8 mouse cellular contexts compared by ENCODE assay signal in the genomic region with DNA sequence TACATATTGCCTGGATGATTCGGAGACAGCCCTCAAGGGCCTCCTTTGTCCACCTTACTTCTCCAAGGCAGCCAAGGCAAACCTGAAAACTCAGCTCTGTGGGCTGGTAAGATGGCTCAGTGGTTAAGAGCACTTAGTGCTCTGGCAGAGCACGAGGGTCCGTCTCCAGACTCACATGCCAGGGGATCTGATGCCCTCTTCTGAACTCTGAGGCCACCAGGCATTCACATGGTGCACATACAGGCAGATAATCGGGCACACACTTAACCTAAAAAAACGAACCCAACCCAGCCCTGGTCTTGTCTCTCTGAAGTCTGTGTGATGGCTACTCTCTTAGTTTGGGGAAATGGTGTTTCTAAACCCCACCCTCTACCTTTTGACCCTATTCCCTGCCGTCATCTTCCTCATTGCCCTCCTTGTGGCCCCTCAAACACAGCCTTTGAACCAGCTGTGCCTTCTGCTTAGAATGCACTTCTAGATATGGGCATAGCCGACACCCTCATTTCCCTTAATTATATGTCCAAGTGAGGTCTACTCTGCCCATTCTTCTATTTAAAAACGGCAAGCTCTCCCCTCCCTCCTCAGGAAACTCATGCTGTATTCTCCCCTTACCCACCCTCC. TPM values are rescaled to one million over a fixed set of nuclear protein-coding genes. Genes with fewer than 3 reads are reported as not detected.
DNase-seq lines count a peak whose midpoint lies in the region; ATAC-seq and TF ChIP-seq lines count a peak whose summit lies in the region.
"Had no signal": no experiment of that assay in that cellular context is flagged by ENCODE, and none has a peak within 500 bp of the region (broad histone marks: within the 10 kb centered on the region; RNA-seq: fewer than 3 reads in every experiment).

No protein-coding gene starts in this region.

- no peak for TF ChIP-seq POLR2A in bone marrow, adult 2 months (IDR thresholded peaks at IDR 0.05; ENCODE audit: borderline replicate concordance, control insufficient read depth, low read depth, low read length)
- no peak for TF ChIP-seq POLR2A in thymus, adult 2 months (IDR thresholded peaks at IDR 0.05; ENCODE audit: control insufficient read depth, extremely low read depth, insufficient read depth, low read length, poor library complexity)

- no peak overlapping the region for H3K4me3 ChIP-seq in hindbrain, embryonic 11.5 days (ENCODE audit: low read depth, low read length)
- H3K4me3 ChIP-seq in hindbrain, postnatal 0 days (ENCODE audit: low read length), result no peak overlapping the region
- peak overlapping the region; percentile 78; the same call in 1 of the 2 replicates for H3K4me3 ChIP-seq in G1E (ENCODE audit: low read depth, low read length)
- no peak overlapping the region for H3K4me3 ChIP-seq in bone marrow, adult 2 months (replicated peaks; ENCODE audit: control insufficient read depth, low read depth, low read length)
- peak overlapping the region; percentile 72; the same call in 1 of the 2 replicates for H3K4me3 ChIP-seq in liver, embryonic 11.5 days (ENCODE audit: low read depth, low read length)
- H3K4me3 ChIP-seq in thymus, adult 2 months (ENCODE audit: control insufficient read depth, insufficient read depth, low read length), result no peak overlapping the region

- peaks cover 5% of the 10 kb centered on the region for H3K36me3 ChIP-seq in hindbrain, embryonic 11.5 days (ENCODE audit: control insufficient read depth, insufficient read depth, low read length)
- 0 out of 2 replicates have a peak, but pooled peaks cover 4% of the 10 kb centered on the region for H3K36me3 ChIP-seq in hindbrain, postnatal 0 days (ENCODE audit: insufficient read depth, low read length)
- H3K36me3 ChIP-seq in G1E (replicated peaks), result peaks cover 55% of the 10 kb centered on the region
- peaks cover 12% of the 10 kb centered on the region; the same call in 1 of the 2 replicates for H3K36me3 ChIP-seq in liver, embryonic 11.5 days (ENCODE audit: control insufficient read depth, insufficient read depth, low read length)
- H3K36me3 ChIP-seq in thymus, adult 2 months (ENCODE audit: control insufficient read depth, insufficient read depth, low read length), result no peaks in the 10 kb centered on the region; the same call in 1 of the 2 replicates

- peak; percentile 9 for DNase-seq in hindbrain, embryonic 11.5 days (ENCODE audit: low spot score)
- DNase-seq in hindbrain, postnatal 0 days (ENCODE audit: low spot score), result no peak
- DNase-seq in G1E (ENCODE audit: low spot score), result no peak
- no peak for DNase-seq in liver, embryonic 11.5 days (ENCODE audit: low spot score)
- DNase-seq in layer of hippocampus, adult 18-20 months (ENCODE audit: low spot score in 2 of 2), result no peak
- DNase-seq in thymus, adult 2 months, result no peak
- DNase-seq: kidney, postnatal 36 days had no signal

- ATAC-seq in hindbrain, embryonic 11.5 days (ENCODE audit: low FRiP score), result no peak
- ATAC-seq in hindbrain, postnatal 0 days, result no peak
- ATAC-seq in G1E (ENCODE audit: extremely low read depth, insufficient number of reproducible peaks, low FRiP score, poor library complexity, severe bottlenecking), result no peak
- ATAC-seq in liver, embryonic 11.5 days (replicated peaks; ENCODE audit: low FRiP score), result no peak

- no peak overlapping the region for H3K9ac ChIP-seq in hindbrain, embryonic 11.5 days (ENCODE audit: low read depth, low read length)
- H3K9ac ChIP-seq in hindbrain, postnatal 0 days (replicated peaks; ENCODE audit: low read length), result no peak overlapping the region
- peak overlapping the region; percentile 96 for H3K9ac ChIP-seq in liver, embryonic 11.5 days (ENCODE audit: low read depth, low read length)

- no peak overlapping the region for H3K4me2 ChIP-seq in hindbrain, embryonic 11.5 days (replicated peaks; ENCODE audit: low read depth, low read length)
- no peak overlapping the region for H3K4me2 ChIP-seq in hindbrain, postnatal 0 days (ENCODE audit: low read depth, low read length)
- H3K4me2 ChIP-seq in liver, embryonic 11.5 days, result peak overlapping the region; percentile 97

- H3K4me1 ChIP-seq in hindbrain, embryonic 11.5 days (replicated peaks; ENCODE audit: control insufficient read depth, insufficient read depth, low read length), result peaks cover 9% of the 10 kb centered on the region; the same call in 1 of the 2 replicates
- H3K4me1 ChIP-seq in hindbrain, postnatal 0 days (ENCODE audit: insufficient read depth, low read length), result peaks cover 14% of the 10 kb centered on the region; the same call in 1 of the 2 replicates
- H3K4me1 ChIP-seq in G1E (ENCODE audit: insufficient read depth, low read depth, low read length), result peaks cover 81% of the 10 kb centered on the region
- H3K4me1 ChIP-seq in bone marrow, adult 2 months (ENCODE audit: control insufficient read depth, insufficient read depth, low read length), result peaks cover 5% of the 10 kb centered on the region; the same call in 1 of the 2 replicates
- H3K4me1 ChIP-seq in liver, embryonic 11.5 days (replicated peaks; ENCODE audit: control insufficient read depth, insufficient read depth, low read length), result peaks cover 68% of the 10 kb centered on the region
- H3K4me1 ChIP-seq in thymus, adult 2 months (replicated peaks; ENCODE audit: control insufficient read depth, insufficient read depth, low read length), result peaks cover 26% of the 10 kb centered on the region

- WGBS in hindbrain, embryonic 11.5 days, result 70% methylated on average over 8 of the region's 8 CpGs
- 70% methylated on average over 8 of the region's 8 CpGs for WGBS in hindbrain, postnatal 0 days
- WGBS in bone marrow, adult 2 months, result 56% methylated on average over 8 of the region's 8 CpGs
- 46% methylated on average over 8 of the region's 8 CpGs for WGBS in liver, embryonic 11.5 days
- 73% methylated on average over 8 of the region's 8 CpGs for WGBS in thymus, adult 2 months

- no peak for TF ChIP-seq CTCF in hindbrain, postnatal 0 days (IDR thresholded peaks at IDR 0.05; ENCODE audit: low read depth)
- no peak for TF ChIP-seq CTCF in G1E (IDR thresholded peaks at IDR 0.05; ENCODE audit: low read depth, low read length)
- TF ChIP-seq CTCF in bone marrow, adult 2 months (IDR thresholded peaks at IDR 0.05; ENCODE audit: control insufficient read depth, insufficient read depth, low read length), result no peak
- TF ChIP-seq CTCF in thymus, adult 2 months (IDR thresholded peaks at IDR 0.05; ENCODE audit: borderline replicate concordance, control insufficient read depth, extremely low read depth, insufficient read depth, low read length, poor library complexity), result no peak

- no peaks in the 10 kb centered on the region for H3K9me3 ChIP-seq in hindbrain, embryonic 11.5 days (ENCODE audit: control insufficient read depth, low read length)
- H3K9me3 ChIP-seq in hindbrain, postnatal 0 days (ENCODE audit: low read length), result no peaks in the 10 kb centered on the region
- H3K9me3 ChIP-seq in G1E (replicated peaks), result no peaks in the 10 kb centered on the region
- H3K9me3 ChIP-seq in liver, embryonic 11.5 days (ENCODE audit: control insufficient read depth, low read length), result no peaks in the 10 kb centered on the region

- H3K27me3 ChIP-seq in hindbrain, embryonic 11.5 days (ENCODE audit: control insufficient read depth, insufficient read depth, low read length), result peaks cover 7% of the 10 kb centered on the region; the same call in 1 of the 2 replicates
- H3K27me3 ChIP-seq in hindbrain, postnatal 0 days (ENCODE audit: insufficient read depth, low read length), result no peaks in the 10 kb centered on the region
- no peaks in the 10 kb centered on the region for H3K27me3 ChIP-seq in G1E (ENCODE audit: insufficient read depth, low read length)
- H3K27me3 ChIP-seq in liver, embryonic 11.5 days (replicated peaks; ENCODE audit: control insufficient read depth, insufficient read depth, low read length), result no peaks in the 10 kb centered on the region
- H3K27me3 ChIP-seq in thymus, adult 2 months (ENCODE audit: control insufficient read depth, insufficient read depth, low read length), result no peaks in the 10 kb centered on the region

- no peak overlapping the region for H3K27ac ChIP-seq in hindbrain, embryonic 11.5 days (ENCODE audit: low read depth, low read length)
- H3K27ac ChIP-seq in hindbrain, postnatal 0 days, result no peak overlapping the region
- H3K27ac ChIP-seq in bone marrow, adult 2 months (ENCODE audit: control insufficient read depth, insufficient read depth, low read depth, low read length, poor library complexity), result peak overlapping the region; percentile 96
- H3K27ac ChIP-seq in liver, embryonic 11.5 days (ENCODE audit: low read depth, low read length), result peak overlapping the region; percentile 99
- H3K27ac ChIP-seq in thymus, adult 2 months (ENCODE audit: control insufficient read depth, insufficient read depth, low read length), result no peak overlapping the region

RNA-seq across cellular contexts. Expression of gene Smdt1, which starts 1.0 kb away (rescaled TPM):
- polyA plus RNA-seq in hindbrain, embryonic 11.5 days (2014; fragmentation: Nextera tagmentation; extraction: Ambion mirVana), result 267 and 274 TPM in 2 replicates
- total RNA-seq in hindbrain, postnatal 0 days (2014; rRNA removed), result 288 and 293 TPM in 2 replicates
- 392 and 401 TPM in 2 replicates for polyA plus RNA-seq in hindbrain, postnatal 0 days (2015; fragmentation: Nextera tagmentation; extraction: Ambion mirVana)
- total RNA-seq in G1E (2014; fragmentation: Nextera tagmentation), result 68.2 and 118 TPM in 2 replicates
- total RNA-seq in G1E (2017), result 115 and 129 TPM in 2 replicates
- polyA plus RNA-seq in G1E (2012), result 116 and 137 TPM in 2 replicates
- 121 and 216 TPM in 2 replicates for polyA plus RNA-seq in bone marrow, adult 2 months (2011; ENCODE audit: insufficient read depth, insufficient read length, low replicate concordance, missing spikeins)
- 218 and 233 TPM in 2 replicates for polyA plus RNA-seq in liver, embryonic 11.5 days (2014; fragmentation: Nextera tagmentation; extraction: Ambion mirVana)
- 100 to 1,000 TPM; 149 to 152 TPM for total RNA-seq in layer of hippocampus, adult 18-20 months (2021)
- polyA plus RNA-seq in thymus, adult 2 months (2012; rRNA removed), result 218 and 230 TPM in 2 replicates

RNA-seq across cellular contexts. Expression of gene Pheta2, which starts 1.0 kb away (rescaled TPM):
- polyA plus RNA-seq in hindbrain, embryonic 11.5 days (2014; fragmentation: Nextera tagmentation; extraction: Ambion mirVana), result 3.3 and 4.0 TPM in 2 replicates
- total RNA-seq in hindbrain, postnatal 0 days (2014; rRNA removed), result 0.93 and 1.2 TPM in 2 replicates
- 1.3 and 1.4 TPM in 2 replicates for polyA plus RNA-seq in hindbrain, postnatal 0 days (2015; fragmentation: Nextera tagmentation; extraction: Ambion mirVana)
- 50.8 and 67.8 TPM in 2 replicates for total RNA-seq in G1E (2014; fragmentation: Nextera tagmentation)
- 37.9 and 42.2 TPM in 2 replicates for total RNA-seq in G1E (2017)
- polyA plus RNA-seq in G1E (2012), result 12.5 and 18.8 TPM in 2 replicates
- 22.5 and 34.5 TPM in 2 replicates for polyA plus RNA-seq in bone marrow, adult 2 months (2011; ENCODE audit: insufficient read depth, insufficient read length, low replicate concordance, missing spikeins)
- polyA plus RNA-seq in liver, embryonic 11.5 days (2014; fragmentation: Nextera tagmentation; extraction: Ambion mirVana), result 34.0 and 35.4 TPM in 2 replicates
- under 1 TPM; 0.25 to 0.52 TPM for total RNA-seq in layer of hippocampus, adult 18-20 months (2021)
- polyA plus RNA-seq in thymus, adult 2 months (2012; rRNA removed), result 1.7 and 2.3 TPM in 2 replicates

RNA-seq across cellular contexts. Expression of gene Naga, which starts 1.0 kb away (rescaled TPM):
- 22.2 and 22.8 TPM in 2 replicates for polyA plus RNA-seq in hindbrain, embryonic 11.5 days (2014; fragmentation: Nextera tagmentation; extraction: Ambion mirVana)
- 41.6 and 51.1 TPM in 2 replicates for total RNA-seq in hindbrain, postnatal 0 days (2014; rRNA removed)
- polyA plus RNA-seq in hindbrain, postnatal 0 days (2015; fragmentation: Nextera tagmentation; extraction: Ambion mirVana), result 36.9 and 37.2 TPM in 2 replicates
- total RNA-seq in G1E (2014; fragmentation: Nextera tagmentation), result 190 and 198 TPM in 2 replicates
- total RNA-seq in G1E (2017), result 200 and 229 TPM in 2 replicates
- polyA plus RNA-seq in G1E (2012), result 274 and 333 TPM in 2 replicates
- polyA plus RNA-seq in bone marrow, adult 2 months (2011; ENCODE audit: insufficient read depth, insufficient read length, low replicate concordance, missing spikeins), result 35.6 and 49.3 TPM in 2 replicates
- 33.7 and 37.2 TPM in 2 replicates for polyA plus RNA-seq in liver, embryonic 11.5 days (2014; fragmentation: Nextera tagmentation; extraction: Ambion mirVana)
- total RNA-seq in layer of hippocampus, adult 18-20 months (2021), result 10 to 100 TPM; 33.5 to 40.5 TPM
- 118 and 150 TPM in 2 replicates for polyA plus RNA-seq in thymus, adult 2 months (2012; rRNA removed)

RNA-seq across cellular contexts. Expression of gene Ndufa6, which starts 14.4 kb away (rescaled TPM):
- polyA plus RNA-seq in hindbrain, embryonic 11.5 days (2014; fragmentation: Nextera tagmentation; extraction: Ambion mirVana), result 277 and 281 TPM in 2 replicates
- total RNA-seq in hindbrain, postnatal 0 days (2014; rRNA removed), result 194 and 224 TPM in 2 replicates
- 511 and 516 TPM in 2 replicates for polyA plus RNA-seq in hindbrain, postnatal 0 days (2015; fragmentation: Nextera tagmentation; extraction: Ambion mirVana)
- total RNA-seq in G1E (2014; fragmentation: Nextera tagmentation), result 117 and 124 TPM in 2 replicates
- 344 and 364 TPM in 2 replicates for total RNA-seq in G1E (2017)
- 215 and 331 TPM in 2 replicates for polyA plus RNA-seq in G1E (2012)
- 120 and 208 TPM in 2 replicates for polyA plus RNA-seq in bone marrow, adult 2 months (2011; ENCODE audit: insufficient read depth, insufficient read length, low replicate concordance, missing spikeins)
- 432 and 467 TPM in 2 replicates for polyA plus RNA-seq in liver, embryonic 11.5 days (2014; fragmentation: Nextera tagmentation; extraction: Ambion mirVana)
- total RNA-seq in layer of hippocampus, adult 18-20 months (2021), result 100 to 1,000 TPM; 206 to 215 TPM
- polyA plus RNA-seq in thymus, adult 2 months (2012; rRNA removed), result 227 and 278 TPM in 2 replicates

RNA-seq across cellular contexts. Expression of gene Cyp2d22, which starts 40.3 kb away (rescaled TPM):
- polyA plus RNA-seq in hindbrain, embryonic 11.5 days (2014; fragmentation: Nextera tagmentation; extraction: Ambion mirVana), result 1.8 and 2.1 TPM in 2 replicates
- total RNA-seq in hindbrain, postnatal 0 days (2014; rRNA removed), result 3.6 and 6.1 TPM in 2 replicates
- 3.7 and 5.1 TPM in 2 replicates for polyA plus RNA-seq in hindbrain, postnatal 0 days (2015; fragmentation: Nextera tagmentation; extraction: Ambion mirVana)
- not detected in 2 replicates for total RNA-seq in G1E (2014; fragmentation: Nextera tagmentation)
- total RNA-seq in G1E (2017), result 0.11 and 1.0 TPM in 2 replicates
- not detected in 2 replicates for polyA plus RNA-seq in G1E (2012)
- 5.2 and 7.2 TPM in 2 replicates for polyA plus RNA-seq in bone marrow, adult 2 months (2011; ENCODE audit: insufficient read depth, insufficient read length, low replicate concordance, missing spikeins)
- 6.8 and 7.0 TPM in 2 replicates for polyA plus RNA-seq in liver, embryonic 11.5 days (2014; fragmentation: Nextera tagmentation; extraction: Ambion mirVana)
- 10 to 100 TPM; 57.5 to 64.1 TPM for total RNA-seq in layer of hippocampus, adult 18-20 months (2021)
- 12.6 and 15.7 TPM in 2 replicates for polyA plus RNA-seq in thymus, adult 2 months (2012; rRNA removed)

Comparison
In these comparisons a context has a peak if more than half of its experiments do, and no peak if none do; other contexts are left out.
1. H3K27ac ChIP-seq: peak in bone marrow, adult 2 months (single experiment) and liver, embryonic 11.5 days (single experiment); none in hindbrain, embryonic 11.5 days (single experiment), hindbrain, postnatal 0 days (single experiment) and thymus, adult 2 months (single experiment).
2. H3K4me3 ChIP-seq: peak in G1E (single experiment) and liver, embryonic 11.5 days (single experiment); none in hindbrain, embryonic 11.5 days (single experiment), hindbrain, postnatal 0 days (single experiment), bone marrow, adult 2 months (single experiment) and thymus, adult 2 months (single experiment).